Mouse (Mus musculus) adrenal gland, postnatal 10 days (tissue): Measurements from ENCODE around the gene Crabp2. TPM values are rescaled to one million over a fixed set of nuclear protein-coding genes. Genes with fewer than 3 reads are reported as not detected.

ENCODE experiments used
- DNase-seq: peaks from one replicate; pipeline ENCODE4 v3.0.0; 2021; ENCODE audit warnings: mixed read lengths
- total RNA-seq, 2 experiments: library from RNA; stranded (reverse); gene quantifications; 2 replicates each; pipeline ENCODE4 v1.2.3; 2021

Crabp2 gene
- total RNA-seq, 2 experiments from 2014 or later: 0.48 to 0.76 TPM

- DNase-seq: no peak
Measured at GRCm38 (mm10) chr3:87927452-87927851, 21.0 kb upstream of the Crabp2 start.

- DNase-seq: no peak
Measured at GRCm38 (mm10) chr3:87929341-87930077, 19.0 kb upstream of the Crabp2 start.

- peak; percentile 98 for DNase-seq
Measured at GRCm38 (mm10) chr3:87930078-87930795, 18.2 kb upstream of the Crabp2 start, which contains the start of the genes Isg20l2 and Rrnad1. Isg20l2 (plus strand) TSS chr3:87930314. Rrnad1 (minus strand) TSS chr3:87930717.

GRCm38 (mm10) chr3:87934026-87934425 is 14.4 kb upstream of the Crabp2 start:
- DNase-seq: no peak

GRCm38 (mm10) chr3:87934501-87934900 is 14.0 kb upstream of the Crabp2 start:
- DNase-seq: no peak

- DNase-seq: no peak
Measured at GRCm38 (mm10) chr3:87935201-87935600, 13.3 kb upstream of the Crabp2 start.

GRCm38 (mm10) chr3:87935776-87936175 is 12.7 kb upstream of the Crabp2 start:
- DNase-seq: peak; percentile 92

GRCm38 (mm10) chr3:87940611-87941010 is 7.9 kb upstream of the Crabp2 start:
- DNase-seq: no peak

GRCm38 (mm10) chr3:87942471-87942870 is 6.0 kb upstream of the Crabp2 start:
- no peak for DNase-seq

GRCm38 (mm10) chr3:87943586-87943985 is 4.9 kb upstream of the Crabp2 start:
- DNase-seq: no peak

- no peak for DNase-seq
Measured at GRCm38 (mm10) chr3:87944838-87945600, 3.4 kb upstream of the Crabp2 start.

GRCm38 (mm10) chr3:87945781-87946540 is 2.5 kb upstream of the Crabp2 start:
- DNase-seq: no peak

- no peak for DNase-seq
Measured at GRCm38 (mm10) chr3:87946541-87946860, 2.0 kb upstream of the Crabp2 start.

GRCm38 (mm10) chr3:87947056-87947810 is 1.2 kb upstream of the Crabp2 start:
- DNase-seq: peak; percentile 18

GRCm38 (mm10) chr3:87947811-87948199 is 661 bp upstream of the Crabp2 start:
- no peak for DNase-seq

- no peak for DNase-seq
Measured at GRCm38 (mm10) chr3:87949266-87949954, 944 bp downstream of the Crabp2 start.

GRCm38 (mm10) chr3:87949955-87950515 is 1.6 kb downstream of the Crabp2 start:
- DNase-seq: no peak

- no peak for DNase-seq
Measured at GRCm38 (mm10) chr3:87951946-87952345, 3.5 kb downstream of the Crabp2 start.

- DNase-seq: no peak
Measured at GRCm38 (mm10) chr3:87952440-87952839, 4.0 kb downstream of the Crabp2 start.

GRCm38 (mm10) chr3:87958056-87958455 is 9.6 kb downstream of the Crabp2 start:
- no peak for DNase-seq
